Mouse (Mus musculus) heart, postnatal 0 days (tissue): ENCODE measurements around the gene Nqo1.

Experiments used
- CTCF ChIP-seq: IDR thresholded peaks from 2 replicates; pipeline ENCODE4 v1.5.1; 2016; ENCODE audit warnings: antibody characterized with exemption, control low read depth, low read depth
- EP300 ChIP-seq: IDR thresholded peaks from 2 replicates; pipeline ENCODE4 v1.6.1; 2016; ENCODE audit warnings: antibody characterized with exemption, low read depth

GRCm38 (mm10) chr8:107405935-107406334 lies 2.9 kb upstream of the Nqo1 start:
- TF ChIP-seq EP300 (no peak), CTCF (no peak)
